Mouse (Mus musculus) heart, adult 2 months (tissue): ENCODE measurements around the gene Pomgnt2. TPM values are rescaled to one million over a fixed set of nuclear protein-coding genes. Genes with fewer than 3 reads are reported as not detected.

Source experiments
- DNase-seq, 2 experiments: peaks; one replicate each; pipeline ENCODE4 v3.0.0; 2021
- H3K27ac ChIP-seq: fragments of 200-600 bp; 2 replicates; pipeline ENCODE4 v1.8.1; 2022
- H3K27me3 ChIP-seq: fragments of 200-500 bp; 2 replicates; pipeline ENCODE4 v1.6.1; 2012; ENCODE audit warnings: mild to moderate bottlenecking, low read length, inconsistent platforms, mixed read lengths; ENCODE audit not compliant: control insufficient read depth, insufficient read depth
- H3K36me3 ChIP-seq: fragments of 200-500 bp; 2 replicates; pipeline ENCODE4 v1.6.1; 2012; ENCODE audit warnings: low read length, inconsistent platforms; ENCODE audit not compliant: control insufficient read depth, insufficient read depth
- H3K4me1 ChIP-seq: fragments of 200-500 bp; 2 replicates; pipeline ENCODE4 v1.6.1; 2011; ENCODE audit warnings: low read length; ENCODE audit not compliant: control insufficient read depth, insufficient read depth
- H3K4me3 ChIP-seq: fragments of 200-600 bp; 2 replicates; pipeline ENCODE4 v1.8.1; 2022
- H3K79me2 ChIP-seq: fragments of 200-500 bp; replicated peaks from 2 replicates; pipeline ENCODE4 v1.6.1; 2012; ENCODE audit warnings: mild to moderate bottlenecking, inconsistent platforms, low read length, moderate library complexity, mixed read lengths; ENCODE audit not compliant: control insufficient read depth, insufficient read depth
- H3K9ac ChIP-seq: fragments of 200-500 bp; 2 replicates; pipeline ENCODE4 v1.6.1; 2012; ENCODE audit warnings: low read depth, mild to moderate bottlenecking, control low read depth, inconsistent platforms, low read length, mixed read lengths
- CTCF ChIP-seq: fragments of 200-600 bp; IDR thresholded peaks from 2 replicates; pipeline ENCODE4 v1.8.1; 2022; ENCODE audit warnings: antibody characterized with exemption, mild to moderate bottlenecking, moderate library complexity
- EP300 ChIP-seq: fragments of 200-500 bp; IDR thresholded peaks from 2 replicates; pipeline ENCODE4 v1.6.1; 2011; ENCODE audit warnings: low read depth, low read length, control low read depth; ENCODE audit not compliant: insufficient read depth
- POLR2A ChIP-seq: fragments of 200-500 bp; IDR thresholded peaks from 2 replicates; pipeline ENCODE4 v1.6.1; 2011; ENCODE audit warnings: mild to moderate bottlenecking, low read depth, low read length, control low read depth; ENCODE audit not compliant: insufficient read depth
- WGBS: fragments of 180-500 bp; shearing (Covaris S2); methylation state at CpG from one replicate; pipeline ENCODE4 v1.1.7; 2018; 5-methylcytosine and 5-hydroxymethylcytosine counted together
- intact Hi-C: fragments of 180-260 bp; cut with DNase I; formaldehyde crosslinking; loops from one replicate; pipeline ENCODE4 v1.15.1; 2025
- long read RNA-seq: library from polyadenylated mRNA; stranded (forward); transcript quantifications from one replicate; pipeline ENCODE4 v2.0.0, GENCODE M21; 2021
- polyA plus RNA-seq: library from polyadenylated mRNA; depleted of rRNA; stranded (reverse); fragments of >200 nt; gene quantifications from 2 replicates; pipeline ENCODE4 v1.2.3, GENCODE M21; 2012; rRNA removed
- total RNA-seq, 2 experiments: library from RNA; stranded (reverse); gene quantifications; 2 replicates each; pipeline ENCODE4 v1.2.3; 2021

The Pomgnt2 gene
- total RNA-seq (10 to 100 TPM; 14.0 to 15.3 TPM), polyA plus RNA-seq (21.0 and 21.4 TPM in 2 replicates)
- long read RNA-seq, transcript Pomgnt2-201 (2 exons, 2,365 nt), result major isoform, 22 of 24 reads
- long read RNA-seq, partial matches to known transcripts, result 0 of 24 reads
- long read RNA-seq, other reads (novel, unspliced or antisense), result 2 of 24 reads

- H3K4me3 ChIP-seq, result peak within 1 kb of the TSS; percentile 70
- H3K79me2 ChIP-seq, result peaks cover 2% of the 10 kb centered on the region; the same call in 1 of the 2 replicates
- H3K9ac ChIP-seq, result no peak within 1 kb of the TSS
- TF ChIP-seq POLR2A (no peak), CTCF (no peak), EP300 (no peak)
- no peaks in the 10 kb centered on the region for H3K4me1 ChIP-seq
- DNase-seq, result no peak
- no peaks in the 10 kb centered on the region for H3K27me3 ChIP-seq
- no peak within 1 kb of the TSS for H3K27ac ChIP-seq
- H3K36me3 ChIP-seq, result no peaks in the 10 kb centered on the region
- intact Hi-C loops, result no loop called here
These were observed at the start of gene Pomgnt2 for GRCm38 (mm10) chr9:121997010-121997409. Pomgnt2 (minus strand) TSS chr9:121997110.

- H3K27me3 ChIP-seq, result no peaks in the 10 kb centered on the region
- H3K36me3 ChIP-seq, result peaks cover 5% of the 10 kb centered on the region
- no peak for DNase-seq
- peaks cover 7% of the 10 kb centered on the region for H3K4me1 ChIP-seq
- H3K4me3 ChIP-seq, result no peak overlapping the region
- no peak overlapping the region for H3K9ac ChIP-seq
- 41% methylated on average over 4 of the region's 4 CpGs for WGBS
- TF ChIP-seq CTCF (no peak), EP300 (no peak), POLR2A (no peak)
- no peaks in the 10 kb centered on the region for H3K79me2 ChIP-seq
- intact Hi-C loops, result no loop called here
- H3K27ac ChIP-seq, result peak overlapping the region; percentile 40
These were observed 42.9 kb upstream of the Pomgnt2 start for GRCm38 (mm10) chr9:122039848-122040247.

GRCm38 (mm10) chr9:122038631-122039030 is 41.7 kb upstream of the Pomgnt2 start:
- TF ChIP-seq CTCF (no peak), EP300 (no peak), POLR2A (no peak)
- H3K79me2 ChIP-seq, result no peaks in the 10 kb centered on the region
- H3K27me3 ChIP-seq, result no peaks in the 10 kb centered on the region
- peaks cover 7% of the 10 kb centered on the region for H3K4me1 ChIP-seq
- H3K27ac ChIP-seq, result no peak overlapping the region
- no peak overlapping the region for H3K4me3 ChIP-seq
- intact Hi-C loops, result no loop called here
- no peak for DNase-seq
- H3K9ac ChIP-seq, result no peak overlapping the region
- H3K36me3 ChIP-seq, result peaks cover 5% of the 10 kb centered on the region
- 84% methylated on average over 1 of the region's 1 CpGs for WGBS

- Histone ChIP-seq H3K9ac (no peak overlapping the region), H3K27ac (no peak overlapping the region), H3K4me1 (peaks cover 17% of the 10 kb centered on the region), H3K4me3 (no peak overlapping the region), H3K27me3 (no peaks in the 10 kb centered on the region), H3K36me3 (peaks cover 5% of the 10 kb centered on the region), H3K79me2 (no peaks in the 10 kb centered on the region)
- WGBS, result 68% methylated on average over 4 of the region's 4 CpGs
- TF ChIP-seq EP300 (no peak), CTCF (no peak), POLR2A (no peak)
- intact Hi-C loops, result no loop called here
- DNase-seq, result no peak
These were observed 39.7 kb upstream of the Pomgnt2 start for GRCm38 (mm10) chr9:122036496-122037054.

- Histone ChIP-seq H3K79me2 (no peaks in the 10 kb centered on the region), H3K36me3 (peaks cover 5% of the 10 kb centered on the region), H3K9ac (no peak overlapping the region), H3K4me1 (peaks cover 17% of the 10 kb centered on the region), H3K27me3 (no peaks in the 10 kb centered on the region), H3K4me3 (no peak overlapping the region), H3K27ac (no peak overlapping the region)
- DNase-seq, result no peak
- no peak for TF ChIP-seq CTCF
- no peak for TF ChIP-seq EP300
- no peak for TF ChIP-seq POLR2A
- intact Hi-C loops, result no loop called here
- WGBS, result 41% methylated on average over 5 of the region's 5 CpGs
These were observed 38.9 kb upstream of the Pomgnt2 start for GRCm38 (mm10) chr9:122035807-122036206.

GRCm38 (mm10) chr9:122034949-122035348 is 38.0 kb upstream of the Pomgnt2 start:
- 95% methylated on average over 1 of the region's 1 CpGs for WGBS
- H3K4me3 ChIP-seq, result no peak overlapping the region
- no peaks in the 10 kb centered on the region for H3K79me2 ChIP-seq
- no peaks in the 10 kb centered on the region for H3K27me3 ChIP-seq
- no peak for TF ChIP-seq EP300
- TF ChIP-seq CTCF, result no peak
- no peak for TF ChIP-seq POLR2A
- no peak for DNase-seq
- no peak overlapping the region for H3K9ac ChIP-seq
- intact Hi-C loops, result no loop called here
- peaks cover 17% of the 10 kb centered on the region for H3K4me1 ChIP-seq
- H3K27ac ChIP-seq, result no peak overlapping the region
- peaks cover 2% of the 10 kb centered on the region for H3K36me3 ChIP-seq
